Mouse (Mus musculus) lung, postnatal 36 days (tissue): ENCODE measurements around the gene Gm21981.
A peak's percentile ranks its signal among the peaks of the same experiment; 100 is the strongest.

Source experiments
- DNase-seq: peaks from one replicate; pipeline ENCODE4 v3.0.0; 2022; ENCODE audit warnings: mixed read lengths

Gm21981 gene

DNA sequence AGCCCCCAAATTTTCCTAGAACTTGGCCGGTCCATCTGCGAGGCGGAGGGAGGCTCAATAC, at the start of gene Gm21981:
TSS of gene Gm21981 (minus strand) at position 14 of the 61 bp plus-strand sequence.
- no peak for DNase-seq

DNA sequence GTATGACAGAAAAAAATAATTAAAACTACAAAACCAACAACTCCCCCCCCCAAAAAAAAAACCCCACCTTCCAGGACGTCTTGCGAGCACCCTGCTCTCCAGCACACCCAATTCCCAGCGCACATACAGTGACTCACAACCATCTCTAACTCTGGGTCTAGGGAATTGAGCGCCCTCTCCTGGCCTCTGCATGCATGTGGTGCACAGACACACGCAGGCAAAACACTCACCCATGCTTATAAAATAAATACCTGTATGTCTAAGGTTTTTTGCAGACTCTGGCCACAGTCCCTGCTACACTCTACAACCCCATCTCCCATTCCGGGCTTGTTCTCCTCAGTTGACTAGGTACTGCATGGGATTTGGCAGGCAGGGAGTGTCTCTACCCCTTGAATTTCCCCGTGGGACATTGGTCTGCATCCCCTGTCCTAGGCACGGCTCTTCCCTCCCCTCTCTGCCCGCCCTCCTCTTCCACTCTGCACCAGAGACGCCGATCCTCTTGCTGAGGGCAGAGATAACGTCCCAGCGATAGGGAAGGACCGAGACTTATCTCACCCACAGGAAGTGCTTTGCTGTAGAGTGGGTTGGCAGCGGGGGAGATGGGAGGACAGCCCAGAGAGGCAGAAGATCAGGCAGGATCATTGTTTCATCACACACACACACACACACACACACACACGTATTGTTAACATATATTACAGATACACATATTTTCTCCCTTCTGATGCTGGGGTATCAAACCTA, 48.9 kb upstream of the Gm21981 start:
- DNase-seq: peak; percentile 51

DNA sequence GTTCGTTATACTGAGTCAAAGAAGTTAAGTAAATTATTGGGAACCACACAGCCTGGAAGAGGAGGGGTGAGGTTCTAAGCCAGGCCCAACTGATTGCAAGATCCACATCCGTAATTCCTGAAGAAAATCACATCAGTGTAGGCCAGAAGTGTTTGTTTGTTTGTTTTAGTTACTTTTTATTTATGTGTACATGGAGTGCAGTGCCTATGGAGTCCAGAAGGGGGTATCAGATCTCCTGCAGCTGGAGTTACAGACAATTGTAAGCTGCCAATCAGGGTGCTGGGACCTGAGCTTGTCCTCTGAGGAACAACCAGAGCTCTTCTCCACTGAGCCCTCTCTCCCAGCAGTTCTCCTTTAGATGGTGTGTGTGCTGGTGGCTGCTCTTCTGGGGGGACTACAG, 45.9 kb upstream of the Gm21981 start:
- no peak for DNase-seq

DNA sequence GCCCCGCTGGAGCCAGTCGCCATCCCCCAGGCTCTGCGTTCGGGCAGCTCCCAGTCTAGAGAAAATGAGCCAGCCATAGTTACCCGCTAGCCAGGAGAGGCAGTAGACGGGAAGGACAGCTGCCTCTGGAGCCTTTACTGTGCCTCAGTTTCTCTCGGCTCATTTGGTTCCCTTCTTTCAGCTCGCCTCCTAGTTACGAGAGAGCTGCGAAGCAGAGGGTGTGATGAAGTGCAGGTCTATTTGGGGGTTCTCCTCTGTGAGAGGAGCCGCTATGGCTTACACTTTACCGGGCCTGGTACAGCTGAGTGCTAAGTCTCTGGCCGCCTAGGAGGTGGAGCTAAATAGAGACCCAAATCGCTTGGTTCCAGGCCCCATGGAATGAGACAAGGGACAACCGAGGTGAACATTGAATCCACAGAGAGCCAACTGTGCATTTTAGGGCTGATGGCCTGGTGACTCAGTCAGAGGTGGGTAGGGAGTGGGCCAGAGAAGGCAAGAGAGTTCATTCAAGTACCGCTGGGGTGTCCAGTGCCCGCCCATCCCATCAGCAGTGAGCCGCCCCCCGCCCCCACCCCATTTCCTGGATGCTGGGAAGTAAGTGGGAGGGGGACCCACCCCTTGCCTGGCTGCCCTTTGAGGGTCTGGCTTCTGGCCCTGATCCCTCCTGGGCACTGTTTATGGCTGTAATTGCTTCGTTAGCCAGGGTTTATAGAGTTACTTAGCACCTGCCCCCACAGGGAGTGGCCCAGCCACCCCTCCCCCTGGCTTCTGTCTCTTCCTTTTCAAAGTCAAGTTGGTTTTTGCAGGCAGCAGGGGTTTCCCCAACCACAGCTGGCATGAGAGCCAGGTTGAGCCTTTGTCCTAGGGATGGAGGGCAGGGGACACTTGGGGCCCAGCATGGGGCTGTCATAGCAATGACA, 44.9 kb upstream of the Gm21981 start:
- DNase-seq: peak; percentile 54

DNA sequence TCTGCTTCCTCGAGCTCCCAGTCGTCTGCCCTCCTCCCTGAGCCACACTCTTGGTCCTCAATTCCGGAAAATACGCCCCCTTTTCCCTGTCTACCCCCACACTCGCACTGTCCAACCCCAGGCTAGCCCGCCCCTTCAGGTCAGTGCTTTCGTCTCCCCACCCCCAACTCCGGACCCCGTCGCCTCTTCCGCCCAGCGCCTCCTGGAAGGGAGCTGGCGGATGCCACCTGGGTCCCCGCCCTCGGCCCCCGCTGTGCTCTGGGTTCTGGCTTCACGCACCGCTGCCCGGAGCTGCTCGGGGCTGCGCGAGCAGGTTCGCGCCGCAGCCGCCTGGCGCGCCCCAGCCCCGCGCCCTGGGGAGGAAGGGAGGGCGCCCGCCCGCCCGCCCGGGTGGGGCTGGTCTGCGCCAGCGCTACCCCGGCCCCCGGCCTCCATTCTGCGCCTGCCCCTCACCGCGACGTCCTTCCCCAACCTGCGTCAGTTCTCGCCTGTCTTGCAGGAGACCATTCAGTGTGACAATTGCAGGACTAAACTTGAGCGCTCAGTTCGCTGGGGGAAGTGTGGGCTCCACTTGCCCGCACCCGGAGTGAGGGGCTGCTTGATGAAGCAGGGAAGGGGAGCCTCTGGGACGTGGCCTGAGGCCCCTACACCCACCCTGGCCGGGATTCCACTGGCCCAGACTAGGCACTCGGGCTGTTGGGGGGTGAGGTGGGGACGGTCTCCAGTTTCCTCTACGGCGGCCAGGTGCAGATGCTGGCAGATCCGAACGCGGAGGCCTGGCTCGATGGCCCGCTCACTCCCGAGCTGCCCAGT, 44.0 kb upstream of the Gm21981 start:
- peak; percentile 56 for DNase-seq

DNA sequence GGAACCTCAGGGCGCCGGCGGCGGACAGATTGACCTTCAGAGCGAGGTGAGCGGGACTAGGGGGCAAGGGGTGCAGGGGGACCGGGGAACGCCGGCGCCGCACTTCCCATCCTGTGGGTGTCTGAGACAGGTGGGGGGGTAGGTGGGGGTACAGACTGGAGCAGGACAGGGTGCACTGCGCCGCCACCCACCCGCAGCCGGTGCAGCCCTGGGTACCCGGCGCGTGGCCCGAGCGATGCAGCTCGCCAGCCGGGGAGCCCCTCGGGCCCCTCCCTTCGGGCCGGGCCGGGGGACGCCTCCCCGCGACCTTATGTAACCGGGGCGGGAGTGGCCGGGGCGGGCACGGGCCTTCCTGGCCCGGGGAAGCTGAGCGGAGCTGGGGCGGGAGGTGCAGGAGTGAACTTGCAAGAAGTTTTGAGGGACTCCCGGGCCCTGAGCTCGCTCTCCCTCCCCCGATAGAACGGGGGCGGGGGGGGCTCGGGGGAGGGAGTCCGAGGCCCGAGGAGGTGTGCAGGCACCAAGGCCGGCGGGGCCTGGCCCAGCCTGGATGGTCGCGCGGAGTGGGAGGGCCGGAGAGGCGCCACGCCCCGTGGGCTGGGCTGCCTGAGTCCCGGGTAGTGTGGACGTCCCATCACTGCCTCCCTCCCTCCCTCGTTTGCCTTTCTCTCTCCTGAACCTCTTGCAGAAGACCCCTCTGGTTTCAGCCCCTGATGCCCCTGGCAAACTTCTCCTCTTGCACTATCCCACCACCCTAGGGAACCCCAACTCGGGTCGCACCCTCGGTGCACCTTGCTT, 43.2 kb upstream of the Gm21981 start:
- DNase-seq: peak; percentile 97

DNA sequence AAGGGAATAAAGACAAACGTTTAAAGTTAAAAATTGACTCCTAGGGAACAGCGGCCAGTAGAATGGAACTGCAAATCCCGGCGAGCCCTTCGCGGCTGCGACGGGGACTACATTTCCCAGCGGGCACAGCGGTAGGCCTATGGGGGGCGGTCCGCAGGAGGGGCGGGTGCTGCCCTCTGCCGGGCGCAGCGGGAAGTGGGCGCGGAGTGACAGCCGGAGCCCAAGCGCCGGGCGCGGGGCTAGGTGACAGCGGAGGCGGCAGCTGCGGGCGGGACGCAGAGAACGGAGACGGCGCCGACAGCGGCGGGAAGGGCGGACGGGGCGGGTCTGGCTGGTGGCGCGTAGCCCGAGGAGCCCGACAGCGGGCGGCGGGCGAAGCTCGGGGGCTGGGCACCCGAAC, 42.6 kb upstream of the Gm21981 start, which contains the start of gene Tfeb:
TSS of gene Tfeb (plus strand) at position 175 of the 400 bp plus-strand sequence.
- peak; percentile 98 for DNase-seq

DNA sequence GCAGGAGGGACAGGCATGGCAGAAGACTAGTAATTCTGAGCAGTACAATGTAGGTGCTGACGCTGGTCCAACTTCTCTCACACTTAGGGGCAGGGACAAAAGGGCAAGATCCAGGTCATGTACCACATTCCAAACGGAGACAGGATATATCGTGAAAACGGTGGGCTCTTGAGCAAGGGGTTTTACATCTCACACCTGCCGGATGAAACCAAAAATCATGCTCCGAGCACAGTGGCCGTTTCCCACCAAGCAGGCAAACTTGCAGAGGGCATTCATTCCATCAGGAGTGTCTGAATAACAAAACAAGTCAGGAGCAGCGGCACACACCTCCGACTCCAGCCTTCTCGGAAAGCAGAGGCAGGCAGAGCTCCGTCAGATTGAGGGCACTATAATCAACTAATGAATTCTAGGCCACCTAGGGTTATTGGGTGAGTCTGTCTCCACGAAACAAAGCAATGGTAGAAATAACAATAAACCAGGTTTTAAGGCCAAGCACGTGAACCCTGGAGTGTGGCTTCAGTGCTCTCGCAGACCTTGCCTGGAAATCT, 41.4 kb upstream of the Gm21981 start:
- no peak for DNase-seq

DNA sequence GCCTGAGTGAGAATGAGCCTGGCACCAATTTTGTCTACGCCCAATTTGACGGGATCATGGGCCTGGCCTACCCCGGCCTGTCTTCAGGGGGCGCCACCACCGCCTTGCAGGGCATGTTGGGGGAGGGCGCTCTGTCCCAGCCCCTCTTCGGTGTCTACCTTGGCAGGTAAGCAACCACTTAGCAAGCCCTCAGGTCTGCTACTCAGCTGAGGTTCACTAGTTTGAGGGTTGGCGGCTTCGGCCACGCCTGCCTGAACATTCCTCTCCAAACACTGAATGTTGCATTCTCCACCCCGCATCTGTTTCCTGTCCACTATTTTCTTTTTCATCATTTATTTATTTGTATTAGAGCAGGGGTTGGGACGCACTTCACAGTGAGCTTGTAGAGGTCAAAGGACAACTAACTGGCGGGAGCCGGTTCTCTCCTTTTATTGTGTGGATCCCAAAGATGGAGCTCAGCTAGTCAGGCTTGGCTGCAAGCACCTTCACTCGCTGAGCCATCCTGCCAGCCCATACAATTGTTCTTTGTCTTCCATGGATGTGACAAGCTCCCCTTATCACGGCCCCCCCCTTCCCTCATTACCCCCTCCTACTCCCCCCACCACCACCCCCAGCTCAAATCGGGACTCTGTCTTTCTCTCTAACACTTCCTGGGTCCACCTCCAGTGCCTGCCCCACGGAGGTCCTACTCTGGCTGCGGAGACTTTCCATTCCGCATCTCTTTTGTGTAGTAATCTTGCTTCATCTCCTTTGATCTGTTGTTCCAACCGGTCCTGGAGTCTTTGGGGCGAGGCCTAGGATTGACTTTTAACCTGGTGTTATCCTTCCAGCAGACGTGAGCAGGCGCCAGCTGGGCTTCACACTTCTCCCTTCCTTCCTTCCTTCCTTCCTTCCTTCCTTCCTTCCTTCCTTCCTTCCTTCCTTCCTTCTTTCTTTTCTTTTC, 36.6 kb upstream of the Gm21981 start:
- peak; percentile 59 for DNase-seq

DNA sequence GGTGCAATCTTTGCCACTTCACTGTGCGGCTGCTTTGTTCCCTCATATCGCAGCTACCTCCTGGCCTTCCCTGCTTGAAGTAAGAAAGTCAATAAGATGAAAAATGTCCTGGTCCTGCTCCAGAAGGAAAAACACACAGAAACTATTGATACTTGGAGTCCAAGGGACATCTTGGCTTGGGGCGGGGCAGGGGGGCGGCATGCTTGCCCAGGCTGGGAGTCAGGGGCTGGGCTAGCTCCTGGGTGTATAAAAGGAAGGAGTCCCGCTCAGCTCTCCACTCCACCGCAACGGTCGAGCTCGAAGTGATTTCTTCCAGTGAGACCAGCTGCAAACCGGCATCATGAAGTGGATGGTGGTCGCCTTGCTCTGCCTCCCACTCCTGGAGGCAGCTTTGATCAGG, 32.3 kb upstream of the Gm21981 start, which contains the start of gene Pgc:
TSS of gene Pgc (plus strand) at position 277 of the 400 bp plus-strand sequence.
- DNase-seq: no peak

DNA sequence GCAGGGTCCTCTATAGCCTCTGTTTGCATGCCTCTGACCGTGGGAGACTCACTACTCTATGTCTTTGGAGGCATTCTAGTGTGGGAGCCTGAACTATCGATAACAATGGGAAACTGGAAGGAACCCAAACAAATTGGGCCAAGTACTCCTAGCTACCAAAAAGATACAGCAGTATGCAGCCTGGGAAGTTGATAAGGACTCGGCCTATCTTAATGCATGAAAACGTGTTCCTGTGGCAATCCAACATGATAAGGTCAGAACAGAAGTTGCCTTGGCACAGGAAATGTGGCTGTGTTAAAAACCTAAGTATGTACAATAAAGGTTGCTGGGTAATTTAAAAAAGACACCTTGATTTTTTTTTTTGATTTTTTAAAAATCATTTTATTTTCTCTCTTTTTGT, 26.9 kb upstream of the Gm21981 start:
- DNase-seq: no peak

DNA sequence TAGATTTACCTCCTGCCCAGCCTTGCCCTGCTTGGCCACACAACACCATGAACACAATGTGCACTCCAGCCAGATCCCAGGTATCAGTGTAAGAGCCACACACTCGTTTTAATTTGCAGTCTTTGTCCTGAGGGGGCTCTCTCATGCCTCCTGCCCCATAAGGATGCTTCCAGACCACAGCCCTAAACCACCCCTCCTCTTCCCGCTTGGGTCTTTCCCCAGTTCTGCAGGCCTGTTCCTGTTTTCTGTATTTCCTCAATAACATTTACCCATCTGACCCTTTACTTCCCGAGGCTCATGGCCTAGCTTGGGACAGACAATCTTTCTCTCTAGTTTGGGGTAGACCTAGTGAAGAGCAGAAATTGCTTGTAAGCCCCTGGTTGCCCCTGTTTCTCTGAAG, 20.8 kb upstream of the Gm21981 start:
- DNase-seq: no peak

DNA sequence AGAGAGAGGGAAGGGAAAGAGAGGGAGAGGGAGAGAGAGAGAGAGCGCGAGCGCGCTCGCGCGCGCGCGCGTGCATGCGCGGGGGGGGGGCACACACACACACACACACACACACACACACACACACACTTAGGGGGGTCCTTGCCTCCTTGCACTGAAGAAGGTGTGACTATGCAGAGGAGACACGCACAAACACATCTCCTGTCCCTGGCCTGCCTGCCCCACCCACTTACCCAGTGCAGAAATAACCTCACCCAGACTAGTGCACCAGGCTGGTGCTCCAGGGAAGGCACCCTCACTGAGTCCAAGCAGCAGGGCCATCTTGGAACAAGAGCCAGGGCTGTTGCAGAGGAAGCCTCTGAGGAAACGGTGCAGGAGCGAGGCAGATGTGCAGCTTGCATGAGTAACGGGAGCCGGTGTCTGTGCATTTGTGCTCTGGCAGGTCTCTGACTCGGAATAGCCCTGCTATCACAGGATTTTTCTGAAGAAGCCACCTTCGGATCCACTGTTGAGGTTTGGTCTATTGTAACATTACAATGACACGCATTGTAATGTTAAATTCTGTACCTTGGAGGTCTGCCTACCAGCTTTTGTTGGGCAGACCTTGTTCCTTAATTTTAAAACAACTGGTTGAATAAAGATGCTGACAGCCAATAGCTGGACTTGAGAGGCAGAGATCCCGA, 18.8 kb upstream of the Gm21981 start:
- DNase-seq: no peak

DNA sequence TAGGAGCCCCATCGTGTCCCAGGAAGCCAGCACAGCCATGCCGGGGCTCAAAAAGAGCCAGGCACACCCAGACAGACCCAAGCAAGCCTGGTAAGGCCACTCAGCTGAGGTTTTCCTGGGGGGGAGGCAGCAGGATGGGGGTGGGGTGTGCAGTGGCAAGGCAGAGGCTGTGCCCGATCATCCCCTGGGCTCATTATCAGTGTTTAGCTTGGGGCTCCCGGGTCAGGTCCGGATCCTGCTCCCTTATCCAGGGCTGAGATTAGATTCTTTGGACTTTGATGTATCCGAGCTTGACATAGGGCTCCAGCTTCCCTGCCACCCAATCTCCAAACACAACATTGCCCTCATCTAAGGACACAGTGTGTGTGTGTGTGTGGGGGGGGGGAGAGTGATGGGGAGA, 17.6 kb upstream of the Gm21981 start:
- DNase-seq: no peak

DNA sequence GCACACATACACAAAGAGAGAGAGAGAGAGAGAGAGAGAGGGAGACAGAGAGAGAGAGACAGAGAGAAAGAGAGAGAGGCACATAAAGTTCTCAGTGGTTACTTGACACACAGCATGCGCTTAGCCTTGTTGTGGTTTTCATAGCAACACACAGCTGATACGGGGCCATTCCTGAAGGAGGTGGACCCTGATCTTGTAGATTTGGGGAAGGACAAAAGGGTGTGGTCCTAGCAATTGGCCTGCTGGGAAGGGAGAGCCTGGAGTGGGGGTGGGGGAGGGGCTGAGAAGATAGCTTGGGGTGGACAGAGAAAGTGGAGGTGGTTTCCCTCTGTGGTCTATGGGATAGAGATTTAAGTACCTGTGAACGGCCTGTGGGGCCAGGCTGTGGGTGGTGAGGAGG, 15.8 kb upstream of the Gm21981 start:
- DNase-seq: no peak

DNA sequence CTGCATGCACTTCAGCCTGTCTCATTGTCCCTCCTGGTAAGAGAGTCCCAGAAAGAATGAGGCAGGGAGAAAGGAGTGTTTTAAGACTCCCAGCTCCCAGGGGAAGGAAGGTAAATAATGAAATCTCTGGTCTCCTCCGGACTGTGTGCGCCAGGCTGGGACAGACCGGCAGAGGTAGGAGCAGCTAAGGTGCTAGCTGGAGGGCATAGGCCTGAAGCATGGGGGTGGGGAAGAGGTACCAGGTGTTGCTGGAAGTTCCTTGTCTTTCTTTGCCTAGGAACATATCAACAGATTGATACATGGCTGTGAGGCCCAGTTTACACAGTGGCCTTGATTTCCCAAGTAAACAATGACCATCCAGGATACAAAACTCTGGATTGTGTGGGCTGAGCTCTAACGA, 14.7 kb upstream of the Gm21981 start:
- DNase-seq: no peak

DNA sequence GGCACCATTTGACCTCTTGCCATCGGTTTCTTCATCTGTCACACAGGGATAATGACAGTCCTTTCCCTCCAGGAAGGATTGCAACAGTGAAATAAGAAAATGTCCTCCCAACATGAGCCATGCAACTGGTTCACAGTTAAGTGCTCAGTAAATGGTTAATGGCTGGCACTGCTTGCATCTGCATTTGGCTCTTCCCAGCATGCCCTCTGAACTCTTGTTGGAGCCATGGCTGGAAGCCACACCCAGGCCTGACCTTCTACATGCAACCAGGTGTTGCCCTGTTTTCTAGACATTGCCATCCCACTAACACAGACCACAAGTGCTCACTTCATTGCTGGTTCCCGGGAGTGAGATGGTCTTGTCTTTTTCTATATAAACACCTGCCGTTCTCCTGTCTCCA, 13.7 kb upstream of the Gm21981 start:
- no peak for DNase-seq

DNA sequence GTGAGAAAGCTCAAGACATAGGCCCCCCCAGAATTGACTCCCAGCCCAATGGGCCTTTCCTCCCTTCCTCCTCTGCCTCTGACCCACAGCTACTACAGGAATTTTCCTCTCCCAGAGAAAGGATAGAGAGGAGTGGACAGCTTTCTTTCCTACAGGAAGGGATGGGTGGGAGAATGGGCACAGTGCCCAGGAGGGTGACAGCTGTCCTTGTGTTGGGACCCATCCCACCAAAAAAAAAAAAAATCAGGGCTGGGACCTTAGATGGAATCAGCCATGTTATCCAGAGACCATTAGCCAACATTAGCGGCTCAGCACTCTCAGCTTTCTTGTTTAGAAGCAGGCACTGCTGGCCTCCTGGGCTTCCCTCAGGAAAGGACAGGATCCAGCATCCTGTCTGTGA, 11.9 kb upstream of the Gm21981 start:
- DNase-seq: no peak

DNA sequence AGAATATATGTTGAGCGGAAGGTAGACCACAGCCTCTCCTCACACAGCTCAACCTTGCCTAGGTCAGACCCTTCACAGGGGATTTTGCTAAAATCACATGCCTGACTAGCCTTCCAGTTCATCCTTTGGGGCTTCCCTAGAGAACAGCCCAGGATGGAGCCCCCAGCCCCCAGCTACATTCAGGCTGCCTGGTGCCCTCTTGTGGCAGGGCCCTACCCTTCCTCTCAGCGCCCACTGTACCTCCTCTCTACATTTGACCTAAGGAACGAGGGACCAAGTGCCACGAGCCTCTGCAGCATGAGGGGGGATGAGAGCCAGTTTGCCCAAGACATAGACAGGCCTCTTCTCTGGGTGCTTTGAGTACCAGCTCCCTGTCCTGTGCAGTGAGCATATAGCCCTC, 10.4 kb upstream of the Gm21981 start:
- DNase-seq: no peak

DNA sequence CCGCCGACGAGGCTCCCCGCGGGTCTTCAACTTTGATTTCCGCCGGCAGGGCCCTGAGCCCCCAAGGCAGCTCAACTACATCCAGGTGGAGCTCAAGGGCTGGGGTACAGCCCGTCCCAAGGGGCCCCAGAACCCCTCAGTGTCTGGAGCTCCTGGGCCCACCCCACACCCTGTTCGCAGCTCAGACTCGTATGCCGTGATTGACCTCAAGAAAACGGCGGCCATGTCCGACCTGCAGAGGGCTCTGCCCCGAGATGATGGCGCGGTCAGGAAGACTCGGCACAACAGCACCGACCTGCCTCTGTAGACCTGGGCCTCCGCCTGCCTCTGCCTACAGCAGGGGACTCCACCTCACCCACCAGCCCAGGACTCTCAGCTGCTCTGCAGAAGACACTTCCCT, 9.3 kb upstream of the Gm21981 start:
- DNase-seq: no peak
